Mouse (Mus musculus) neural tube, embryonic 12.5 days (tissue): ENCODE measurements around the gene Adrb1. TPM values are rescaled to one million over a fixed set of nuclear protein-coding genes. Genes with fewer than 3 reads are reported as not detected.
"Not testable (repeated sequence)": the region's sequence is repeated elsewhere in the genome, so short reads cannot be mapped to it uniquely, and the experiment has no call there.

Source experiments
- ATAC-seq: fragments of 200-750 bp; cut with Nextera tagmentation; 2 replicates; pipeline ENCODE4 v1.8.0; 2017; ENCODE audit warnings: low read depth, mild to moderate bottlenecking, moderate TSS enrichment, moderate library complexity; ENCODE audit not compliant: low FRiP score
- H3K27ac ChIP-seq: fragments of 300-500 bp; sonication (generic); 2 replicates; pipeline ENCODE4 v1.5.1; 2016
- H3K27me3 ChIP-seq: fragments of 300-500 bp; sonication (generic); replicated peaks from 2 replicates; pipeline ENCODE4 v1.6.1; 2016; ENCODE audit warnings: mild to moderate bottlenecking
- H3K36me3 ChIP-seq: fragments of 300-500 bp; sonication (generic); 2 replicates; pipeline ENCODE4 v1.6.1; 2016; ENCODE audit warnings: mild to moderate bottlenecking
- H3K4me1 ChIP-seq: fragments of 300-500 bp; sonication (generic); 2 replicates; pipeline ENCODE4 v1.6.1; 2016
- H3K4me2 ChIP-seq: fragments of 300-500 bp; sonication (generic); replicated peaks from 2 replicates; pipeline ENCODE4 v1.6.1; 2016; ENCODE audit warnings: mild to moderate bottlenecking
- H3K4me3 ChIP-seq: fragments of 300-500 bp; sonication (generic); 2 replicates; pipeline ENCODE4 v1.5.1; 2016
- H3K9ac ChIP-seq: fragments of 300-500 bp; sonication (generic); 2 replicates; pipeline ENCODE4 v1.6.1; 2016; ENCODE audit warnings: mild to moderate bottlenecking
- H3K9me3 ChIP-seq: fragments of 300-500 bp; sonication (generic); 2 replicates; pipeline ENCODE4 v1.6.1; 2016; ENCODE audit warnings: mild to moderate bottlenecking
- WGBS: fragments of 180-500 bp; shearing (Covaris S2); methylation state at CpG from one replicate; pipeline ENCODE4 v1.1.7; 2016; 5-methylcytosine and 5-hydroxymethylcytosine counted together
- polyA plus RNA-seq: library from polyadenylated mRNA; unstranded; fragments of >200 nt; fragmentation: Nextera tagmentation; extraction: Ambion mirVana; gene quantifications from 2 replicates; pipeline ENCODE4 v1.2.1, GENCODE M21; 2016

Adrb1 gene
- polyA plus RNA-seq, 1 experiment from 2014 or later, result 0.30 TPM

DNA sequence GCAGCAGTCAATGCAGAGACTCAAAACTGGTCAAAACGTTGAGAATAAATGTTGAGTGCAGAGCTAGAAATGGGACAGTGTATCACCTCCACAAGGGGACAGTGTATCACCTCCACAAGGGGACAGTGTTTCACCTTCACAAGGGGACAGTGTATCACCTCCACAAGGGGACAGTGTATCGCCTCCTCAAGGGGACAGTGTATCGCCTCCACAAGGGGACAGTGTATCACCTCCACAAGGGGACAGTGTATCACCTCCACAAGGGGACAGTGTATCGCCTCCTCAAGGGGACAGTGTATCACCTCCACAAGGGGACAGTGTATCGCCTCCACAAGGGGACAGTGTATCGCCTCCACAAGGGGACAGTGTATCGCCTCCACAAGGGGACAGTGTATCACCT is 56.5 kb downstream of the Adrb1 start:
- H3K4me3 ChIP-seq, H3K4me1 ChIP-seq, H3K27ac ChIP-seq, ATAC-seq, H3K9ac ChIP-seq, H3K4me2 ChIP-seq, H3K9me3 ChIP-seq, H3K36me3 ChIP-seq: not testable (repeated sequence)
- 94% methylated on average over 7 of the region's 7 CpGs for WGBS
- H3K27me3 ChIP-seq, result peaks cover 19% of the 10 kb centered on the region

Other genes starting within 250 kb of the Adrb1 start
- gene Dclre1a, start 174.0 kb upstream of the Adrb1 start, polyA plus RNA-seq, result 12.1 and 16.0 TPM in 2 replicates
- 12.7 and 14.7 TPM in 2 replicates for gene Nhlrc2, start 173.9 kb upstream of the Adrb1 start, polyA plus RNA-seq
- gene Ccdc186, start 100.0 kb downstream of the Adrb1 start, polyA plus RNA-seq, result 24.7 and 25.1 TPM in 2 replicates
- gene Tdrd1, start 104.0 kb downstream of the Adrb1 start, polyA plus RNA-seq, result 0.76 and 0.78 TPM in 2 replicates
- 1.5 TPM in 2 replicates for gene Vwa2, start 152.1 kb downstream of the Adrb1 start, polyA plus RNA-seq